Mouse (Mus musculus) bone marrow, adult 2 months (tissue): ENCODE measurements at regions not wholly inside any gene's neighbourhood (a gene's known extent, or its start where the extent isn't known, plus 50 kb on each side); places are given as distances from the start of the nearest gene placed in this dataset.

Experiments used
- H3K27ac ChIP-seq: fragments of 200-500 bp; 2 replicates; pipeline ENCODE4 v1.5.1; 2012; ENCODE audit warnings: low read depth, mild to moderate bottlenecking, control low read depth, inconsistent platforms, low read length; ENCODE audit not compliant: control insufficient read depth, poor library complexity, insufficient read depth
- H3K4me1 ChIP-seq: fragments of 200-500 bp; 2 replicates; pipeline ENCODE4 v1.6.1; 2011; ENCODE audit warnings: low read length; ENCODE audit not compliant: control insufficient read depth, insufficient read depth
- H3K4me3 ChIP-seq: fragments of 200-500 bp; replicated peaks from 2 replicates; pipeline ENCODE3; 2011; ENCODE audit warnings: mild to moderate bottlenecking, low read depth, low read length, control low read depth; ENCODE audit not compliant: control insufficient read depth
- CTCF ChIP-seq: fragments of 200-500 bp; IDR thresholded peaks from 2 replicates; pipeline ENCODE4 v1.5.1; 2011; ENCODE audit warnings: low read length, control low read depth; ENCODE audit not compliant: control insufficient read depth, insufficient read depth
- POLR2A ChIP-seq: fragments of 200-500 bp; IDR thresholded peaks from 2 replicates; pipeline ENCODE4 v1.6.1; 2011; ENCODE audit warnings: low read depth, mild to moderate bottlenecking, control low read depth, low read length, borderline replicate concordance; ENCODE audit not compliant: control insufficient read depth
- WGBS: fragments of 180-500 bp; shearing (Covaris S2); methylation state at CpG from one replicate; pipeline ENCODE4 v1.1.7; 2018; 5-methylcytosine and 5-hydroxymethylcytosine counted together

- no peak for TF ChIP-seq CTCF
- no peak for TF ChIP-seq POLR2A
- Histone ChIP-seq H3K4me1 (no peaks in the 10 kb centered on the region), H3K4me3 (no peak overlapping the region), H3K27ac (no peak overlapping the region)
- WGBS: 84% methylated on average over 9 of the region's 9 CpGs
Observed at GRCm38 (mm10) chr19:6629911-6630612, 87.2 kb upstream of the Slc22a12 start.

- WGBS: 59% methylated on average over 3 of the region's 3 CpGs
- no peaks in the 10 kb centered on the region for H3K4me1 ChIP-seq
Observed at GRCm38 (mm10) chr19:6625574-6625973, 82.7 kb upstream of the Slc22a12 start.

GRCm38 (mm10) chr19:6621023-6621422, 78.2 kb upstream of the Slc22a12 start:
- 80% methylated on average over 6 of the region's 6 CpGs for WGBS
- Histone ChIP-seq H3K4me1 (no peaks in the 10 kb centered on the region), H3K27ac (no peak overlapping the region), H3K4me3 (no peak overlapping the region)
- TF ChIP-seq POLR2A: no peak
- no peak for TF ChIP-seq CTCF

More at GRCm38 (mm10) chr19:6625574-6625973, 82.7 kb upstream of the Slc22a12 start:
- TF ChIP-seq POLR2A: no peak
- TF ChIP-seq CTCF: no peak
- H3K4me3 ChIP-seq: no peak overlapping the region
- H3K27ac ChIP-seq: no peak overlapping the region

DNA sequence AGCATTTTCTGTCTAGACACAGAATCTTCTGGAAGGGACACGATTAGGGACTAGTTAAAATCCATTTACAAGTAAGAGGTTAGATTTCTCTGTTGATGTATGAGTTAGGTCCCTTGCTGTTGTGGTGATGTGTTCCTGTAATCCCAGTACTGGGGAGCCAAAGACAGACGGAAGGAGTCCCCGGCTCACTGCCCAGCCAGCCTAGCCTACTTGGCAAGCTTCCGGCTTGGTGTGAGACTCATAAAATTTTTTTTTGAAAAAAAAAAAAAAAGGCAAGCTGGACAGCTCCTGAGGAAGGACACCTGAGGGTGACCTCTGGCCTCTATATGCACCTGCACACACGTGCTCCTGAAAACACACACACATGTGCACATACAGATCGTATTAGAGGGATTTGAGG, 76.7 kb upstream of the Slc22a12 start:
- no peak overlapping the region for H3K27ac ChIP-seq
- TF ChIP-seq POLR2A: no peak
- no peak for TF ChIP-seq CTCF
- no peak overlapping the region for H3K4me3 ChIP-seq
- no peaks in the 10 kb centered on the region; the same call in 1 of the 2 replicates for H3K4me1 ChIP-seq
- 77% methylated on average over 6 of the region's 6 CpGs for WGBS

DNA sequence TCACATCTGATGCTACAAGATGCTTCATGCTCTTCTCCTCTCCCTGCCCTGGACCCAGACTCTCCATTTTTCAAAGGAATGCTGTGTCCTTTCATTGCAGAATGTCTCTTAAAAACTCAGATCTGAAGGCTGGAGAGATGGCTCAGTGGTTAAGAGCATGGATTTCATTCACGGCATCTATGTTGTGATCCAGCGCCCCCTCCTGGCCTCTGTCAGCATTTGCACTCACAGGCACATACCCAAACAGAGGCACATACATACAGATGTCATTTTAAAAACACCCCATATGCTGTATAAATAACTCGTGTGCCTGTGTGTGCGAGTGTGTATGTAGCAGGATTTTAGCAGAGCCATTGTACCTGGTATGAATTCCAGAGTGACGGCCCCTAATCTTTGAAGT, 73.8 kb upstream of the Slc22a12 start:
- Histone ChIP-seq H3K27ac (no peak overlapping the region), H3K4me3 (no peak overlapping the region), H3K4me1 (no peaks in the 10 kb centered on the region; the same call in 1 of the 2 replicates)
- TF ChIP-seq POLR2A: no peak
- no peak for TF ChIP-seq CTCF
- 75% methylated on average over 5 of the region's 5 CpGs for WGBS

GRCm38 (mm10) chr19:6612441-6612840, 69.6 kb upstream of the Slc22a12 start:
- 79% methylated on average over 7 of the region's 7 CpGs for WGBS
- H3K27ac ChIP-seq: no peak overlapping the region
- TF ChIP-seq CTCF: no peak
- no peak for TF ChIP-seq POLR2A
- H3K4me1 ChIP-seq: no peaks in the 10 kb centered on the region; the same call in 1 of the 2 replicates
- no peak overlapping the region for H3K4me3 ChIP-seq

GRCm38 (mm10) chr19:6611921-6612320, 69.1 kb upstream of the Slc22a12 start:
- H3K4me1 ChIP-seq: no peaks in the 10 kb centered on the region; the same call in 1 of the 2 replicates
- WGBS: 56% methylated on average over 5 of the region's 5 CpGs
- H3K27ac ChIP-seq: no peak overlapping the region
- H3K4me3 ChIP-seq: no peak overlapping the region
- TF ChIP-seq CTCF (no peak), POLR2A (no peak)

DNA sequence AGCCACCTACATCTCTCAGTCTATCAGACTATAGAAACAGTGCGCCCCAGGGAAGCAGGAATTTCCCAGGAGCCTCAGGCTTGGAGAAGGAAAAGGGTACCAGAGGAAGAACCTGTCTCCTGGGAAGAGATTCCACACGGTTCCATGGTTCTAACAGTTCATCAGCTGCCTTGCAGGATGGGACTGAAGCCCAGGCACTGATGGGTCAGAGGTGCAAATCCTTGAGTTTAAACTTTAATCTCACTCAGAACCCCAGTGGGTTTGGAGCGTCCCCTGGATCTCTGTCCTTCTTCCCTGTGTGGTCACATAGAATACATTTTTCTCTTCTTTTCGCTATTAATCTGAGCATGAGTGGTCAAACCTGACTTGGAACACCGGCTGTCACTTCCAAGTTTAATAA, 67.9 kb upstream of the Slc22a12 start:
- WGBS: 74% methylated on average over 5 of the region's 5 CpGs
- Histone ChIP-seq H3K27ac (no peak overlapping the region), H3K4me3 (no peak overlapping the region), H3K4me1 (no peaks in the 10 kb centered on the region)
- TF ChIP-seq POLR2A (no peak), CTCF (no peak)

DNA sequence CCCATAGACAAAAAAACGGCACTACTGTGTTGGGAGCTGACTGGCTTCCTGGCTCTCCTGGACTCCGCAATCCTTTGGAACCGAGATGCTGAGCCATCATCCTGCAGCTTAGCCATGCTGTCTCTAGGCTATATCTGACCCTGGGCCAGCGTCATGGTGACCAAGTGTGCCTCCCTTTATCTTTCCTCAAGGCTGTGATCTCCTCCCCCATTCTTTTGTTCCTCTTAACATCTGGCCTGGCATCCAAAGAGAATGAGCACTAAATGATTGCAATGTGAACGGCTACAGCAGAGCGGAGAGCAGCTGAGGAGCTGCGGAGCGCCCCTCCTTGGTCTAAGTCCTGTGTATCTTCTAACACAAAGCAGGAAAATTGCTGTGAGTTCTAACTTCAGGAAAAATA, 67.2 kb upstream of the Slc22a12 start:
- no peak for TF ChIP-seq CTCF
- no peak for TF ChIP-seq POLR2A
- Histone ChIP-seq H3K27ac (no peak overlapping the region), H3K4me3 (no peak overlapping the region), H3K4me1 (no peaks in the 10 kb centered on the region)
- WGBS: 63% methylated on average over 8 of the region's 8 CpGs
